Mouse (Mus musculus) brain, embryonic 14.5 days (tissue): Measurements from ENCODE around the gene Prrt3. TPM values are rescaled to one million over a fixed set of nuclear protein-coding genes. Genes with fewer than 3 reads are reported as not detected.
A peak's percentile ranks its signal among the peaks of the same experiment; 100 is the strongest.

Experiments
- DNase-seq: peaks from one replicate; pipeline ENCODE4 v3.0.0-alpha.2; 2011; ENCODE audit warnings: low read depth
- CTCF ChIP-seq: fragments of 200-500 bp; IDR thresholded peaks from 2 replicates; pipeline ENCODE4 v1.5.1; 2012; ENCODE audit warnings: inconsistent platforms, mild to moderate bottlenecking, moderate library complexity, borderline replicate concordance; ENCODE audit not compliant: insufficient read depth, insufficient read length; ENCODE audit errors: extremely low read depth
- POLR2A ChIP-seq: fragments of 200-500 bp; IDR thresholded peaks from 2 replicates; pipeline ENCODE4 v1.6.1; 2012; ENCODE audit warnings: mild to moderate bottlenecking, inconsistent platforms, borderline replicate concordance; ENCODE audit not compliant: poor library complexity, insufficient read depth, insufficient read length, severe bottlenecking; ENCODE audit errors: extremely low read depth
- polyA plus RNA-seq: library from polyadenylated mRNA; depleted of rRNA; stranded (reverse); fragments of >200 nt; gene quantifications from 2 replicates; pipeline ENCODE4 v1.2.3, GENCODE M21; 2012; rRNA removed

Gene Prrt3
- polyA plus RNA-seq, 1 experiment = 8.9 TPM

- TF ChIP-seq POLR2A (no peak), CTCF (no peak)
- DNase-seq = no peak
Observed at GRCm38 (mm10) chr6:113458635-113459034, 43.1 kb downstream of the Prrt3 start.

DNA sequence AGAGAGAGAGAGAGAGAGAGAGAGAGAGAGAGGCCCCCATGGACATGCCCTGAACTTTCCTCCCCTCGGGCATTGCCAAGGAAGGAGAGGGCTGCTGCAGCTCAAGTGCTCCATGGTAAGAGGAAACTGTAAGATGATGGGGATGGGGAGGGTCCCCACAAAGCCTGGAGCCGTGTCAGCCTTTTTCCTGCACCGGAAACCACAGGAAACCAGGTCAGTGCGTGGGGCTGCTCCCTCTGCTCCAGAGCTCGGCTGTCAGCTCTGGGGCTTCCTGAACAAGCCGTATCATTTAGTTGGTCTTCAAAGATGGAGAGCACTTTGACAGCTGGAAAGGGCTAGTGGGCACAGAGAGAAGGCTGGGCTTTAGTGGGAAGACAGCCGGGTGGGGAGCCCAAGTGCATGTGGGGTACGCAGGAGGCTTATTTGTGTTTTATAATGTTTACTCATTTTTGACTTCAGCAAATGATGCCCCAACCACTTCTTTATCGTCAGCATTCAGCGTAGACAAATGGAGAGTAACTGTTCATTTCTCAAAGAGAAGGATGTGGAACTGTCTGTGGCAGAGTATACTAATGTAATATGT is 43.7 kb downstream of the Prrt3 start, which contains the start of gene Il17re:
Gene Il17re, plus strand, starts transcription at position 533 of the 583 bp plus-strand sequence.
- no peak for DNase-seq

GRCm38 (mm10) chr6:113455007-113455406 is 46.7 kb downstream of the Prrt3 start:
- DNase-seq = no peak
- TF ChIP-seq POLR2A (no peak), CTCF (no peak)

More for the DNA sequence above, 43.7 kb downstream of the Prrt3 start, which contains the start of gene Il17re:
- no peak for TF ChIP-seq CTCF
- TF ChIP-seq POLR2A = no peak

DNA sequence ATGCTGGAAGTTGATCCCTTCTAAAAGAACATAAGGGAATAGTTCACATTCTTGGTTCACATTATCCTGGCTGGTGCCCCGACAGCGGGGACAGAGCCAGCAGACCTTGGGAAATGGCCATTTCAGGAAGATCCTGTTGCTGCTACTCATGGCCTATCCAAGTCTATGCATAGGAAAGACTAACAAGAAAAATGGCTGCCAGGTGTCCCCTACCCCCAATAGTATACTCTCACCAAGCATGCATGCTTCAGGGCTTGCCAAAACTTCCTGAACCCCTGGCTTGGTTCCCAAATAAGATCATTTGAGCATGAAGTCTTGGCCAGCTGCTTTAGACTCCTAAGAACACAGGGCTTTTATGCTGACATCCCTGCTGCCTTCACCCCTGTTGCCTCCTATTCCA is 49.9 kb downstream of the Prrt3 start:
- DNase-seq = peak; percentile 71
- TF ChIP-seq CTCF = no peak
- TF ChIP-seq POLR2A = no peak

DNA sequence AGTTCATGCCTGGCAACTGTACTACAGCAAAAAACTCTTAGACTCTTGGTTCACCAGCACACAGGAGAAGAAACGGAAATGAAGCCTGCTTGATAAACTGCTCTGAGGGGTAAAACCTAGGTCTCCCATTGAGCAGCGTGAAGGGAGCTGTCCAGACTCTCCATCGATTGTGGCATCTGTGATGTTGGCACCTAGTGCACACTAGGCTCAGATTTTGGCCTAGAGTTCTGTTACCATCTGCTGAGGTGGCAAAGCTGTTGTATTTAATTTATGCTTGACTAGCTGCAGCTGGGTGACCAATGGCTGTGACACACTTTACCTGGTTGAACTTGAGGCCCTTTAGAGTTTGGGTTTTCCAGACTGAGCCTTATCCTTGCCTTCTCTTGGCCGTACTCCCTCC is 54.1 kb downstream of the Prrt3 start:
- TF ChIP-seq POLR2A (no peak), CTCF (no peak)
- peak; percentile 49 for DNase-seq

GRCm38 (mm10) chr6:113444207-113444965 is 57.3 kb downstream of the Prrt3 start:
- no peak for DNase-seq

More at GRCm38 (mm10) chr6:113444207-113444965, 57.3 kb downstream of the Prrt3 start:
- TF ChIP-seq CTCF (no peak), POLR2A (no peak)

Other genes starting within 250 kb of the Prrt3 start
- gene Cpne9, start 219.6 kb downstream of the Prrt3 start, polyA plus RNA-seq = 2.1 and 4.2 TPM in 2 replicates
- 34.5 and 37.3 TPM in 2 replicates for gene Brpf1, start 194.8 kb downstream of the Prrt3 start, polyA plus RNA-seq
- gene Ogg1, start 175.0 kb downstream of the Prrt3 start, polyA plus RNA-seq = 13.2 and 25.0 TPM in 2 replicates
- 62.7 and 64.7 TPM in 2 replicates for gene Camk1, start 157.9 kb downstream of the Prrt3 start, polyA plus RNA-seq
- gene Tada3, start 124.0 kb downstream of the Prrt3 start, polyA plus RNA-seq = 67.8 and 70.8 TPM in 2 replicates
- gene Arpc4, start 123.8 kb downstream of the Prrt3 start, polyA plus RNA-seq = 117 and 127 TPM in 2 replicates
- 23.1 and 25.5 TPM in 2 replicates for gene Ttll3, start 112.7 kb downstream of the Prrt3 start, polyA plus RNA-seq
- 27.6 and 50.7 TPM in 2 replicates for gene Rpusd3, start 82.6 kb downstream of the Prrt3 start, polyA plus RNA-seq
- gene Cidec, start 66.2 kb downstream of the Prrt3 start, polyA plus RNA-seq = 0.07 and 0.16 TPM in 2 replicates
- 60.1 and 71.0 TPM in 2 replicates for gene Jagn1, start 59.4 kb downstream of the Prrt3 start, polyA plus RNA-seq
- gene Il17re, start 43.4 kb downstream of the Prrt3 start, polyA plus RNA-seq = 0.47 and 0.63 TPM in 2 replicates
- 2.7 and 3.3 TPM in 2 replicates for gene Il17rc, start 30.5 kb downstream of the Prrt3 start, polyA plus RNA-seq
- 33.3 and 42.2 TPM in 2 replicates for gene Creld1, start 18.6 kb downstream of the Prrt3 start, polyA plus RNA-seq
- gene Emc3, start 29.7 kb upstream of the Prrt3 start, polyA plus RNA-seq = 63.0 TPM in 2 replicates
- 5.0 and 9.1 TPM in 2 replicates for gene Fancd2, start 29.8 kb upstream of the Prrt3 start, polyA plus RNA-seq
- 0.07 TPM in 1 of 2 replicates, not detected in the other for gene Fancd2os, start 98.8 kb upstream of the Prrt3 start, polyA plus RNA-seq
- 206 and 247 TPM in 2 replicates for gene Brk1, start 102.8 kb upstream of the Prrt3 start, polyA plus RNA-seq
- gene Vhl, start 122.0 kb upstream of the Prrt3 start, polyA plus RNA-seq = 48.1 and 71.2 TPM in 2 replicates
- gene Irak2, start 136.5 kb upstream of the Prrt3 start, polyA plus RNA-seq = 4.0 and 4.2 TPM in 2 replicates
- gene Tatdn2, start 195.1 kb upstream of the Prrt3 start, polyA plus RNA-seq = 25.1 and 27.6 TPM in 2 replicates
- gene Ghrl, start 217.9 kb upstream of the Prrt3 start, polyA plus RNA-seq = 0.52 and 0.85 TPM in 2 replicates
- 183 and 266 TPM in 2 replicates for gene Sec13, start 238.8 kb upstream of the Prrt3 start, polyA plus RNA-seq